Mouse (Mus musculus) ES-Bruce4 (cell line): ENCODE results near the gene Pde4d. TPM values are rescaled to one million over a fixed set of nuclear protein-coding genes. Genes with fewer than 3 reads are reported as not detected.

Experiments
- H3K27ac ChIP-seq: 2 replicates; pipeline ENCODE4 v1.5.1; 2012; ENCODE audit warnings: low read length, inconsistent platforms; ENCODE audit not compliant: insufficient read depth
- H3K27me3 ChIP-seq: 2 replicates; pipeline ENCODE4 v1.6.1; 2012; ENCODE audit warnings: mild to moderate bottlenecking, low read length, inconsistent platforms; ENCODE audit not compliant: control insufficient read depth, poor library complexity, insufficient read depth, severe bottlenecking
- H3K36me3 ChIP-seq: 2 replicates; pipeline ENCODE4 v1.6.1; 2012; ENCODE audit warnings: inconsistent platforms, mild to moderate bottlenecking, low read length, moderate library complexity; ENCODE audit not compliant: control insufficient read depth, poor library complexity, insufficient read depth, severe bottlenecking
- H3K4me1 ChIP-seq: one replicate; pipeline ENCODE4 v1.8.1; 2011; ENCODE audit warnings: low read length; ENCODE audit not compliant: control insufficient read depth, insufficient read depth
- H3K4me3 ChIP-seq: 2 replicates; pipeline ENCODE4 v1.5.1; 2011; ENCODE audit warnings: low read depth, mild to moderate bottlenecking, low read length
- H3K9ac ChIP-seq: 2 replicates; pipeline ENCODE4 v1.6.1; 2012; ENCODE audit warnings: low read depth, mild to moderate bottlenecking, inconsistent platforms; ENCODE audit not compliant: poor library complexity, severe bottlenecking
- H3K9me3 ChIP-seq: replicated peaks from 2 replicates; pipeline ENCODE4 v1.6.1; 2012; ENCODE audit warnings: mild to moderate bottlenecking, low read length, inconsistent platforms; ENCODE audit not compliant: control insufficient read depth, poor library complexity, insufficient read depth, severe bottlenecking
- CTCF ChIP-seq: IDR thresholded peaks from one replicate; pipeline ENCODE4 v1.8.1; 2011; ENCODE audit warnings: low read depth, low read length
- EP300 ChIP-seq: IDR thresholded peaks from 2 replicates; pipeline ENCODE4 v1.6.1; 2011; ENCODE audit warnings: low read depth, low read length; ENCODE audit not compliant: insufficient read depth
- POLR2A ChIP-seq: IDR thresholded peaks from one replicate; pipeline ENCODE4 v1.8.1; 2011; ENCODE audit warnings: low read length; ENCODE audit not compliant: insufficient read depth
- polyA plus RNA-seq: library from polyadenylated mRNA; stranded (reverse); fragments of >200 nt; gene quantifications from 2 replicates; pipeline ENCODE4 v1.2.4, GENCODE M21; 2011; ENCODE audit warnings: low read depth; ENCODE audit not compliant: missing spikeins, insufficient read depth, insufficient read length

Pde4d gene
- polyA plus RNA-seq, 1 experiment: 5.0 TPM

DNA sequence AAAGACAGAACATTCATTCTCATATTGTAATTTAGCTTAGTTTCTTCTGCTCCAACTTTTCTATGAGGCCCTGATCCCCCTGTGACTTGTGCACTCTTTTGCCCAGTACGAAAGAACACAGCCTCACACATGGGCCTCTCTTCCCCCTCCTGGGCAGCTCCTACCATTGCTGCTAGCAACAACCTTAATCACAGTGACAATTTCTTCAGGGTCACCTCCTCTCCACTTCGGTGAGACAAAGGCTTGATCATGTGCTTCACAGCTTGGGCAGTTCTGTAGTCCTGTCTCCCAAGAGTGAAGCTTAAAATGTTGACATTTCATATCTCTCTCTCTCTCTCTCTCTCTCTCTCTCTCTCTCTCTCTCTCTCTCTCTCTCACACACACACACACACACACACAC, 953.2 kb downstream of the Pde4d start:
- no peak overlapping the region for H3K9ac ChIP-seq
- no peak overlapping the region for H3K4me3 ChIP-seq
- H3K4me1 ChIP-seq: no peaks in the 10 kb centered on the region
- no peaks in the 10 kb centered on the region for H3K36me3 ChIP-seq
- no peak overlapping the region for H3K27ac ChIP-seq
- no peak for TF ChIP-seq POLR2A
- TF ChIP-seq EP300: no peak
- TF ChIP-seq CTCF: no peak
- H3K27me3 ChIP-seq: no peaks in the 10 kb centered on the region
- no peaks in the 10 kb centered on the region for H3K9me3 ChIP-seq

- no peaks in the 10 kb centered on the region for H3K4me1 ChIP-seq
- no peaks in the 10 kb centered on the region for H3K27me3 ChIP-seq
- no peak overlapping the region for H3K27ac ChIP-seq
- H3K9me3 ChIP-seq: no peaks in the 10 kb centered on the region
- H3K36me3 ChIP-seq: no peaks in the 10 kb centered on the region
- TF ChIP-seq CTCF: no peak
- no peak for TF ChIP-seq POLR2A
- no peak for TF ChIP-seq EP300
- H3K9ac ChIP-seq: no peak overlapping the region
- H3K4me3 ChIP-seq: no peak overlapping the region
Observed at GRCm38 (mm10) chr13:109406341-109406740, 956.6 kb downstream of the Pde4d start.

- Histone ChIP-seq H3K4me1 (no peaks in the 10 kb centered on the region), H3K36me3 (no peaks in the 10 kb centered on the region), H3K27ac (no peak overlapping the region), H3K4me3 (no peak overlapping the region), H3K27me3 (no peaks in the 10 kb centered on the region), H3K9me3 (no peaks in the 10 kb centered on the region), H3K9ac (no peak overlapping the region)
- TF ChIP-seq EP300 (no peak), POLR2A (no peak), CTCF (no peak)
Observed at GRCm38 (mm10) chr13:109407371-109407770, 957.6 kb downstream of the Pde4d start.

DNA sequence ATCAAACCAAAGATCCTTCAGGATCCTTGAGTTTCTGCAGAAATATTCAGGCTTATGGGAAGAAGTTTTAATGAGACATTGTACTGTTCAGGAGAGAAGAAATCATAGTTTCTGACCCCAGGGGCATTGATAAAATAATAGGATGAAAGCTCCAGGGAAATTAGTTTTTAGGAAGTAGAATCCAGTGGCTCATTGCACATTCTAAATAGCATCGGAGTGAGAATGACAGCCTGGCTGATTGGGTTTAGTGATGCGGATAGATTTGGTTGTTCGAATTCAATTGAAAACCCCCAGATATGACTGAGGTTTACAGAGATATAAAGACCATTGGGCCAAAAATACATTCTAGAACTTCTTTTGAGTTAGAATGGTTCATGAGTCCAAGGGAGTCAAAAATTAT, 970.7 kb downstream of the Pde4d start:
- H3K9me3 ChIP-seq: no peaks in the 10 kb centered on the region; the same call in 1 of the 2 replicates
- no peak overlapping the region for H3K27ac ChIP-seq
- TF ChIP-seq EP300 (no peak), POLR2A (no peak), CTCF (no peak)
- no peak overlapping the region for H3K9ac ChIP-seq
- H3K4me1 ChIP-seq: no peaks in the 10 kb centered on the region
- H3K27me3 ChIP-seq: no peaks in the 10 kb centered on the region
- no peaks in the 10 kb centered on the region for H3K36me3 ChIP-seq
- no peak overlapping the region for H3K4me3 ChIP-seq

- Histone ChIP-seq H3K4me3 (no peak overlapping the region), H3K4me1 (no peaks in the 10 kb centered on the region), H3K9ac (no peak overlapping the region), H3K36me3 (no peaks in the 10 kb centered on the region), H3K9me3 (no peaks in the 10 kb centered on the region; the same call in 1 of the 2 replicates), H3K27me3 (no peaks in the 10 kb centered on the region), H3K27ac (no peak overlapping the region)
- TF ChIP-seq CTCF: no peak
Observed at GRCm38 (mm10) chr13:109424906-109425305, 975.2 kb downstream of the Pde4d start.

- Histone ChIP-seq H3K27ac (no peak overlapping the region), H3K27me3 (no peaks in the 10 kb centered on the region), H3K36me3 (no peaks in the 10 kb centered on the region), H3K4me1 (no peaks in the 10 kb centered on the region), H3K9me3 (no peaks in the 10 kb centered on the region; the same call in 1 of the 2 replicates), H3K9ac (no peak overlapping the region), H3K4me3 (no peak overlapping the region)
- no peak for TF ChIP-seq CTCF
- TF ChIP-seq POLR2A: no peak
- TF ChIP-seq EP300: no peak
Observed at GRCm38 (mm10) chr13:109425548-109425947, 975.8 kb downstream of the Pde4d start.
